Mouse (Mus musculus): ENCODE results near the gene Vmn1r75.

Vmn1r75 gene

DNA sequence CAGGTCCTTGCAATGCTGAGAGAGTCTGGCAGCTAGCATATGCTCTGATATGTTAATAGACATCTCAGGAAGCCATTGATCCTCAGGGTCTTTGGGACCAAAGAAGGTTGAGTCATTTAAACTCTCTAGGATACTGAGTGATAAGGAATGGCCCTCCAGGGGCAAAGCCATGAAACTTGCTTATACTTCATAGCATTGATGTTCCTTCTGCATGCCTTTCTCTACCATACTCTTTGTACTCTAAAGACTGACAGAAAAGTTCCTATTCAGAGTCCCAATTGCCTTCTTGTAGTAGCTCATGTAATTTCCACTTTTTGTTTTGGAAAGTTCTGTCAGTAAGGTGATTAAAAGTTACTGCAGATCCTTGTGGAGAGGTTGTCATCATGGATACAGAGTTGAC, at the start of gene Vmn1r75:
Gene Vmn1r75 (plus strand): TSS at position 301 of the 400 bp plus-strand sequence.
- DNase-seq, result no peak

DNA sequence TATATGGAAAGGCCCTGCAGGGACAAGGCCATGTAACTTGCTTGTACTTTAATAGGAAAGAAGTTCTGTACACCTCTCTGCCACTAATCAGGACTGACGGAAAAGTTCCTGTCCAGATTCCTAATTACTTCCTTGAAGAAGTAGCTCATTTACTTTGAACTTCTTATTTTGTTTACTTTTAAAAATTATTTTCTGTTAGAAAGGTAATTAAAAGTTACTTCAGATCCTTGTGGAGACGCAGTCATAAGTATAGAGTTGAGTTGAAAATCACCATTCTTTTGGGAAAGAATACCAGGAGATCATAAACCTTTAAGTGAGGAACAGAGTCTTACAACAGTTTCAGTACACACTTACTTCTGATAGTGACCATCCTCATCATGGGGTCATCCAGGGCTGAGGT, 40.8 kb upstream of the Vmn1r75 start, which contains the start of gene Vmn1r74:
Gene Vmn1r74 (plus strand): TSS at position 301 of the 400 bp plus-strand sequence.
- no peak for DNase-seq
